In genomic region chr2:156720675-156721553, GRCm38 (mm10) we compare ENCODE assay signal across 8 mouse cellular contexts. TPM values are rescaled to one million over a fixed set of nuclear protein-coding genes. Genes with fewer than 3 reads are reported as not detected.
A peak's percentile ranks its signal among the peaks of the same experiment; 100 is the strongest.
DNase-seq lines count a peak whose midpoint lies in the region.

No protein-coding gene starts in this region.

- peak overlapping the region; percentile 97 for H3K4me3 ChIP-seq in megakaryocyte, embryonic 14.5 days (replicated peaks)

- H3K4me1 ChIP-seq in megakaryocyte, embryonic 14.5 days: peaks cover 73% of the 10 kb centered on the region

- H3K27me3 ChIP-seq in megakaryocyte, embryonic 14.5 days (replicated peaks): peaks cover 2% of the 10 kb centered on the region

- peaks cover 33% of the 10 kb centered on the region for H3K36me3 ChIP-seq in megakaryocyte, embryonic 14.5 days (replicated peaks; ENCODE audit: low read length)

- peak; percentile 98 for DNase-seq in adrenal gland, adult (ENCODE audit: inconsistent age in 2 of 2, low spot score in 1 of 2)
- peak; percentile 98 for DNase-seq in embryo, embryonic 10 days (ENCODE audit: low spot score)
- DNase-seq in gastrocnemius, postnatal 10 days: peak; percentile 97
- DNase-seq in induced T-regulatory cell, adult 2 months (ENCODE audit: low read depth): peak; percentile 93
- peak; percentile 89 to 95 for DNase-seq in left cerebral cortex, adult 9 months (ENCODE audit: low spot score in 2 of 2)
- peak; percentile 94 for DNase-seq in right cerebral cortex, adult 2 months (ENCODE audit: low spot score in 2 of 2)
- DNase-seq in urinary bladder, postnatal 10 days (ENCODE audit: low spot score): peak; percentile 79

- H3K9me3 ChIP-seq in megakaryocyte, embryonic 14.5 days: peaks cover 4% of the 10 kb centered on the region; the same call in 1 of the 2 replicates

RNA-seq across cellular contexts. Expression of gene Myl9, which starts 54.3 kb away (rescaled TPM):
- total RNA-seq in gastrocnemius, postnatal 10 days (2021): 100 to 1,000 TPM; 186 to 216 TPM
- 143 and 182 TPM in 2 replicates for polyA plus RNA-seq in megakaryocyte, embryonic 14.5 days (2012; ENCODE audit: insufficient read depth, low replicate concordance)

Comparison
In these comparisons a context has a peak if more than half of its experiments do, and no peak if none do; other contexts are left out.
1. Peak in every context shown above with its lines: DNase-seq and H3K4me3 ChIP-seq.